Mouse (Mus musculus) kidney, embryonic 14.5 days (tissue): ENCODE results near the gene Dph6. TPM values are rescaled to one million over a fixed set of nuclear protein-coding genes. Genes with fewer than 3 reads are reported as not detected.
"Not testable (repeated sequence)": the region's sequence is repeated elsewhere in the genome, so short reads cannot be mapped to it uniquely, and the experiment has no call there.

ENCODE experiments used
- ATAC-seq: fragments of 200-750 bp; cut with Nextera tagmentation; 2 replicates; pipeline ENCODE4 v1.8.0; 2017; ENCODE audit warnings: moderate number of reproducible peaks, mild to moderate bottlenecking, moderate TSS enrichment, moderate library complexity; ENCODE audit not compliant: low FRiP score, low TSS enrichment
- H3K27ac ChIP-seq: fragments of 300-500 bp; sonication (generic); 2 replicates; pipeline ENCODE4 v1.5.1; 2014; ENCODE audit warnings: low read depth, mild to moderate bottlenecking, low read length, moderate library complexity, mixed read lengths
- H3K27me3 ChIP-seq: fragments of 300-500 bp; sonication (generic); 2 replicates; pipeline ENCODE4 v1.6.1; 2014; ENCODE audit warnings: mild to moderate bottlenecking, low read length; ENCODE audit not compliant: control insufficient read depth, insufficient read depth
- H3K36me3 ChIP-seq: fragments of 300-500 bp; sonication (generic); 2 replicates; pipeline ENCODE4 v1.6.1; 2014; ENCODE audit warnings: low read length, mixed read lengths; ENCODE audit not compliant: control insufficient read depth, insufficient read depth
- H3K4me1 ChIP-seq: fragments of 300-500 bp; sonication (generic); 2 replicates; pipeline ENCODE4 v1.6.1; 2014; ENCODE audit warnings: low read length, mixed read lengths; ENCODE audit not compliant: control insufficient read depth, insufficient read depth
- H3K4me2 ChIP-seq: fragments of 300-500 bp; sonication (generic); replicated peaks from 2 replicates; pipeline ENCODE4 v1.6.1; 2014; ENCODE audit warnings: low read depth, mild to moderate bottlenecking, low read length
- H3K4me3 ChIP-seq: fragments of 300-500 bp; sonication (generic); 2 replicates; pipeline ENCODE4 v1.5.1; 2014; ENCODE audit warnings: mild to moderate bottlenecking, low read length
- H3K9ac ChIP-seq: fragments of 300-500 bp; sonication (generic); 2 replicates; pipeline ENCODE4 v1.6.1; 2014; ENCODE audit warnings: low read depth, mild to moderate bottlenecking, low read length, moderate library complexity
- H3K9me3 ChIP-seq: fragments of 300-500 bp; sonication (generic); 2 replicates; pipeline ENCODE4 v1.6.1; 2016; ENCODE audit warnings: low read length; ENCODE audit not compliant: control insufficient read depth
- WGBS: fragments of 180-500 bp; shearing (Covaris S2); extraction: QIAGEN DNeasy Blood & Tissue Kit; methylation state at CpG from one replicate; pipeline ENCODE4 v1.1.7; 2014; 5-methylcytosine and 5-hydroxymethylcytosine counted together
- polyA plus RNA-seq: library from polyadenylated mRNA; unstranded; fragments of >200 nt; fragmentation: Nextera tagmentation; extraction: Ambion mirVana; gene quantifications from 2 replicates; pipeline ENCODE4 v1.2.1, GENCODE M21; 2014

Dph6 gene
- polyA plus RNA-seq, 1 experiment from 2014 or later = 34.2 TPM

DNA sequence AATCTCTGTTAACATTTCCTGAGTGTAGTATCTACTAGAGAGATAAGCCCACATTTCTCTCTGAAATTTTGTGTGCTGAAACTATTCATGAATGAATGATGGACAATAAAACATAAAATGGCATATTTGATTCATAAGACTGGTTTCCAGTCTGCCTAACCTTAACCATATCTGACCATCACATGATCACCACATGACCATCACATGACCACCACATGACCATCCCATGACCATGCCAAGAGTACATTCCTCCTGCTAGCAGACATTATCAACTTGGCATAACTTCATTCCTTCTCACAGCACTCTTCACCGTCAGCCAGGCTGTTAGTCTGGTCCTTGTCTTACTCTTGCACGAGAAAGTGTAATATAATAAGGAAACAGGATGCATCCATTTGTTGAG, 10.9 kb downstream of the Dph6 start:
- WGBS = 98% methylated on average over 2 of the region's 2 CpGs
- H3K4me1 ChIP-seq = no peaks in the 10 kb centered on the region
- no peak overlapping the region for H3K27ac ChIP-seq
- H3K27me3 ChIP-seq = no peaks in the 10 kb centered on the region
- no peak for ATAC-seq
- H3K9me3 ChIP-seq = no peaks in the 10 kb centered on the region
- H3K9ac ChIP-seq = no peak overlapping the region
- peaks cover 4% of the 10 kb centered on the region; the same call in 1 of the 2 replicates for H3K36me3 ChIP-seq
- H3K4me3 ChIP-seq = no peak overlapping the region
- no peak overlapping the region for H3K4me2 ChIP-seq

DNA sequence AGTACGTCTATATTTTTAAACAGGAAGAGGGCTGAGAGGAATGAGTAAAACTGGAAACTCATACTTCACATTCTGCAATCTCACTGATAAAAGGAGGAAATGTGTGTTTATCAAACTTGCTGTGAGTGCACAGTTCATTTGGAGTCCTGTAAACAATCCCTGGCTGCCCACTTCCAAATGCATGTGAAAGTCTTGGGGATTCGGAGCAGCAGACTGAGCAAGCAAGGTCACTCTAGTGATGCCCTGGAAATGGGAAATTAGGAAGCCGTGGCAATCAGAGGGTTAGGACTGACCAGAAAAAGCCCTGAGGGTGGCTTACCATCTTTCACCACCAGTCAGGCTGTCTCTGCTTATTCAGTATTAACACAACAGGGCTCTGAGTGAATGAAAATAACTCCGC, 30.1 kb downstream of the Dph6 start:
- Histone ChIP-seq H3K9me3 (no peaks in the 10 kb centered on the region), H3K9ac (no peak overlapping the region), H3K4me3 (no peak overlapping the region), H3K27ac (peak overlapping the region; percentile 26; the same call in 1 of the 2 replicates), H3K27me3 (no peaks in the 10 kb centered on the region), H3K4me1 (no peaks in the 10 kb centered on the region), H3K36me3 (no peaks in the 10 kb centered on the region), H3K4me2 (no peak overlapping the region)
- no peak for ATAC-seq
- 51% methylated on average over 4 of the region's 4 CpGs for WGBS

DNA sequence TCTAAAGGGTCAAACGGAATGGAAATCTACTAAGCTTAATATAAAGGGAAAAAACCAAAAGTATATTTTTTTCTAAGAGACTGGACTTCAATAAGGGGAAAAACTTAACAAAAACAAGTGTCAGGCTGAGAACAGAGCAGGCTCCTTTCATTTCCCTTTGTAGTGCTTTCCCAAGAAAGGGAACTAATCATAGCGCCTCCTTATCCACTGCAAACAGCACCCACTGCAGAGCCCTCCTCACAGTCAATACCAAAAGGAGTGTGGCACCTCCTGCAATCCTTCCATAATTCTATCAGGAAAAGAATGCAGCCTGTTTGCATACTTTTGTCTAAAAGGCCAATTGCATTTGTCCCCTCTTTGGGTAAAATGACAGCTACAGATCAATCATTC, 32.2 kb downstream of the Dph6 start:
- Histone ChIP-seq H3K4me3 (no peak overlapping the region), H3K27me3 (no peaks in the 10 kb centered on the region), H3K4me1 (no peaks in the 10 kb centered on the region), H3K36me3 (no peaks in the 10 kb centered on the region), H3K27ac (no peak overlapping the region), H3K9me3 (no peaks in the 10 kb centered on the region), H3K4me2 (no peak overlapping the region), H3K9ac (no peak overlapping the region)
- WGBS = 13% methylated on average over 2 of the region's 2 CpGs
- ATAC-seq = peak; percentile 69; the same call in 1 of the 2 replicates

DNA sequence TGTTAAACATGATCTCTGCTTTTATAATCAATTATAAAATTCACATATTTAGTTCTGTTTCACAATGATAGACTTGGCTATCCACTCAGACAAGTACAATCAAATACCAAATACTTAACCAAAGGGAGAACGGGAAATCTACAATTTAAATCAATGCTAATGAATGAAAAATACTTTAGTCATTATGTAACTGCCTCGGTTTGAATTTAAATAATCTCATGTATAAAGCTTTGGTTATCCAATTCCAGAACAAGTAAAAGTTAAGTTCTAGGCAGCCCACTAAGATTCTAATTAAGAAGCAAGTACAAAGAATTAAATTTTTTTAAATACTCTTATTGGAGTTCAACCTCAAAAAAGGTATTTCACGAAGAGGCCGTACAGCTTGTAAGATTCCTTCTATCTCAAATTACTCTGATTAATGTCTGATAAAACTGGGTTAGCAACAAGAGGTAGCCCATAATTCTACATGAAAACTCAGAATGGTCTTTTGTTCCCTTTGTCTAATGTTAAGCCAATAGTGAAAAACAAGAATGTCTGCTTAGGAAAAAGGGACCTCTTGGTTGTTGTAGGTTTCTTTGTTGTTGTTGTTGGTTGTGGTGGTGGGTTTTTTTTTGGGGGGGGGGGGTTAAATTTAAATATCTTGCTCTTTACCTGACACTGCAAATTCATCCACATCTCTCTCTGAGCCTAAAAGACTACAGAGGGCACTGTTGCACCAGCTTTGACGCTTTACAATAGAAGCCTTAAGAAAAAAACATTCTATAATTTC, 32.8 kb downstream of the Dph6 start:
- 50% methylated on average over 5 of the region's 5 CpGs for WGBS
- Histone ChIP-seq H3K27me3 (no peaks in the 10 kb centered on the region), H3K4me2 (no peak overlapping the region), H3K4me3 (no peak overlapping the region), H3K9me3 (no peaks in the 10 kb centered on the region), H3K36me3 (no peaks in the 10 kb centered on the region), H3K4me1 (no peaks in the 10 kb centered on the region), H3K27ac (no peak overlapping the region), H3K9ac (no peak overlapping the region)
- ATAC-seq = peak; percentile 80

DNA sequence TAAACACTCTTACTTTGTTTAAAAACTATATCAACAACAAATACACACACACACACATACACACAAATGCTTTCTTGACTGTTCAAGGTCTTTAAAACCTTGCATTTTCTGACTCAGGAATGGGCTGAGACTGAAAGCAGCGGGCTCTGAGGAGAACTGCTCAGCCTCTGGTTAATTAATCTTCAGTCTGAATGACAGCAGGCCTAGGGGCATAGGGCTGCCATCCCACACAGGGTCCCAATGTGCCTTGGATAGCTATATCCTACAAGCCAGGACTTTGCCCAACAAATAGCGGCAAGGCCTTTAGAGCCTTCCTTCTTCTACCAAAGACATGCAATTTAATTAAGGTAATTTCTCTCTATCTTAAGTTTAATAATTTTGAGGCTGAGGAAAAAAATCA, 43.2 kb downstream of the Dph6 start:
- no peak overlapping the region for H3K27ac ChIP-seq
- H3K4me1 ChIP-seq = no peaks in the 10 kb centered on the region
- H3K9ac ChIP-seq = no peak overlapping the region
- H3K4me2 ChIP-seq = no peak overlapping the region
- 49% methylated on average over 2 of the region's 2 CpGs for WGBS
- H3K9me3 ChIP-seq = no peaks in the 10 kb centered on the region
- H3K27me3 ChIP-seq = no peaks in the 10 kb centered on the region
- no peak overlapping the region for H3K4me3 ChIP-seq
- H3K36me3 ChIP-seq = no peaks in the 10 kb centered on the region
- no peak; the same call in 1 of the 2 replicates for ATAC-seq

DNA sequence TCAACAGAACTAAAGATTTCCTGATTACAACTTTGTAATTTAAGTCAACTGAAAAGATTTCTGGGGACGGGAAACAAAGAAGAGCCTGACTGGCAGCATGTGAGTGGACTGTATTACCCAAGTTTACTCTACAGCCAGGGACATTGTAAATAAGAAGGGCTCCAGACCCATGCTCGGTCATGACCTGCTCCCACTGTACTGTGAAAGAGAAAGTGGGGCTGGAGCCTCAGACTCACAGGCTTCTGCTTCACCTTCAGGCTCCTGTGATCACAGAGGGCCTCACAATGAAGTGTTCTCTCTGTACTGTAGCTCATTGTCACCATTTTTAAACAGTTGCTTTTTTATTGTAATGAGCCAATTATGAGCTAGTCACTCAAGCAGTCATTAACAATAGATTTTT, 44.7 kb downstream of the Dph6 start:
- ATAC-seq = peak; percentile 84; the same call in 1 of the 2 replicates

DNA sequence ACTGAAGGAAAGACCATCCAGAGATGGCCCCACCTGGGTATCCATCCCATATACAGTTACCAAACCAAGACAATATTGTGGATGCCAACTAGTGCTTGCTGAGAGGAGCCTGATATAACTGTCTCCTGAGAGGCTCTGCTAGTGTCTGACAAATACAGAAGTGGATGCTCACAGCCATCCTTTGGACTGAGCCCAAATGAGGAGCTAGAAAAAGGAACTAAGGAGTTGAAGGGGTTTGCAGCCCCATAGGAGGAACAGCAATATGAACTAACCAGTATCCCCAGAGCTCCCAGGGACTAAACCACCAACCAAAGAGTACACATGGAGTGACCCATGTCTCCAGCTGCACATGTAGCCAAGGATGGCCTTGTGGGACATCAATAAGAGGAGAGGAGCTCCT, 49.6 kb downstream of the Dph6 start:
- H3K27me3 ChIP-seq, H3K9me3 ChIP-seq, H3K36me3 ChIP-seq, H3K4me3 ChIP-seq, H3K4me2 ChIP-seq, H3K9ac ChIP-seq, H3K27ac ChIP-seq, H3K4me1 ChIP-seq, ATAC-seq: not testable (repeated sequence)

More for the DNA sequence above, 44.7 kb downstream of the Dph6 start:
- Histone ChIP-seq H3K27me3 (no peaks in the 10 kb centered on the region), H3K36me3 (no peaks in the 10 kb centered on the region), H3K9ac (no peak overlapping the region), H3K9me3 (no peaks in the 10 kb centered on the region), H3K4me1 (no peaks in the 10 kb centered on the region), H3K4me2 (no peak overlapping the region), H3K4me3 (no peak overlapping the region), H3K27ac (no peak overlapping the region)
- 18% methylated on average over 2 of the region's 2 CpGs for WGBS

DNA sequence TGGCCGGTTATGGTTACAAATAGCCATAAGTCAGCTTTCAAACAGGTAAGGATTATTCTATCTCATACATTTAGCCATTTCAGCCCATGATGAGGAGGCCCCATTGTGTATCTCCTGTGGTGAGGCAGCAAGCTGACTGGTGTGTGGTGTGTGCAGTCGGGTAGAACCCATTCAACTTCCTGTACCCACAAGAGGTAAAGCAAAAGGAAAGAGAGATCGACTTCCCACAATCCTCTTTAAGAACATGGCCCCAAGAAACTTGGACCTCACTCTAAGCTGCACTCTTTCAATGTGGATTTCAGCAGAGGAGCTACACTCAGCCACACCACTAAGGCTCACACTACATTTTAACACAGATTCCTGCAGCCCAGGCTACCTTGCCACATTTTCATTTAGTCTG, 53.6 kb downstream of the Dph6 start:
- H3K36me3 ChIP-seq = no peaks in the 10 kb centered on the region
- H3K4me1 ChIP-seq = no peaks in the 10 kb centered on the region
- H3K27ac ChIP-seq = no peak overlapping the region
- no peaks in the 10 kb centered on the region for H3K27me3 ChIP-seq
- H3K9me3 ChIP-seq = no peaks in the 10 kb centered on the region
- no peak overlapping the region for H3K9ac ChIP-seq
- no peak overlapping the region for H3K4me3 ChIP-seq
- 83% methylated on average over 3 of the region's 3 CpGs for WGBS
- H3K4me2 ChIP-seq = no peak overlapping the region
- no peak for ATAC-seq

DNA sequence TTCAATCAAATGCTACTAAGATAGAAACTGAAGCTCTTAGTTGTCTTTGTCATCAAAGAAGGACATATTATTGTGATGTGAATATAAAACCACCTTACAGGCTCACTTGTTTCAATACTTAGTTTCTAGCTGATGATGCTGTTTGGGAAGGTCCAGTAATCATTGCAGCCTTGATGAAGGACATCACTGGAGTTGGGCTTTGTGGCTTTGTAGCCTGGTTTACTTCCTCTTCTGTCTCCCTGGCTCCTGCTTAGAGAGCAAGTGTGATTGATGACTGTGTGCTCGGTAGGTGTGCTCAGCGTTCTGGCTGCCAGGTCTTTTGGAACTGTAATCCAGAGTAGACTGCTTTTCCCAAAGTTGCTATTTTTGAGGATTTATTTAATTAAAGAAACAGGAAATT, 55.0 kb downstream of the Dph6 start:
- no peaks in the 10 kb centered on the region for H3K4me1 ChIP-seq
- no peak overlapping the region for H3K4me2 ChIP-seq
- no peak overlapping the region for H3K9ac ChIP-seq
- no peak overlapping the region for H3K27ac ChIP-seq
- 37% methylated on average over 2 of the region's 2 CpGs for WGBS
- no peaks in the 10 kb centered on the region for H3K27me3 ChIP-seq
- no peak for ATAC-seq
- H3K4me3 ChIP-seq = no peak overlapping the region
- H3K9me3 ChIP-seq = no peaks in the 10 kb centered on the region
- no peaks in the 10 kb centered on the region for H3K36me3 ChIP-seq
